Mouse (Mus musculus): Measurements from ENCODE around the gene Sem1. TPM values are rescaled to one million over a fixed set of nuclear protein-coding genes. Genes with fewer than 3 reads are reported as not detected.

The Sem1 gene
- polyA plus RNA-seq (2014; fragmentation: Illumina TruSeq; extraction: RNeasy Lipid Tissue Mini Kit (QIAGEN cat#74804); ENCODE audit: low read depth, low replicate concordance) = 48.9 TPM

DNA sequence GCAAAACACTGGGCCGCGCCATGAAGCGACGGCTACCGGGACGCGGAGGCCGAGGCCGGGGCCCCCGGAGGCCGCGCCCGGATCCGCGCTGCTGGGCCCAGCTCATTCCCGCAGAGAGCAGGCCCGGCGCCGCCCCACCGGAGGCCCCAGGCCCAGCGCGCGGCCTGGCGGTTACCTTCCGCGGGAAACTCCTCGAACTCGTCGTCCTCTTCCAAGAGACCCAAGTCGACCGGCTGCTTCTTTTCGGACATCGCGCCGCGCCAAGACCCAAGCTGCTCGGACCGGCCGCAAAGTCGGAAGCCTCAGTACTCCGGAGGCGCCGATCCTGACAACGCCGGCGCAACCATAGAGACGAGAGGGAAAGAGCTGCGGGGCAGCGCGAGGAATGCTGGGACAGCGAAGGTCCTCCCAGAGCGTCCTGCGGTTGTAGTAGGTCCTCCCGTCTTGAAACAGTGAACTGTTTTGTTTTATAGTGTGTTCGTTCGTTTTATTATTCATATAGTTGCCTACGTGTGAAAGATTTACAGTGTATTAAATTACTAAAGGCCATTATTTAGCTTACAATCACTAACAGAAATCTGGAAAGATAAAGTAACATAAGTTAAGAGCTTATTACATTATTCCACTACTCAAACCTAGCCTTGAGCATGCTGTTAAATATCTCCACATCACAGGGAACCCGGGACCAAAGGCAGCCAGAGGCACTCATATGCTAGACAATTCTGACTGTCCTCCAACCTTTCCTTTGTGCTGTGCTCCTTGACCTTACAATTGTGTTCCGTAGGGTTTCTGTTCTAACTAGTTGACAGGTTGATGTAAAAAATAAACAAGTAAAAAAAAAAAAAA, at the start of gene Sem1:
TSS of gene Sem1 (minus strand) at position 360 of the 846 bp plus-strand sequence.

Data from testis, adult 10 weeks (tissue).